Mouse (Mus musculus) A20 (cell line): Measurements from ENCODE around the gene Camk2n2.
"Not testable (repeated sequence)": the region's sequence is repeated elsewhere in the genome, so short reads cannot be mapped to it uniquely, and the experiment has no call there.

Experiments used
- DNase-seq: peaks from one replicate; pipeline ENCODE4 v3.0.0-alpha.2; 2011; ENCODE audit warnings: low read depth, low spot score

Camk2n2 gene

DNA sequence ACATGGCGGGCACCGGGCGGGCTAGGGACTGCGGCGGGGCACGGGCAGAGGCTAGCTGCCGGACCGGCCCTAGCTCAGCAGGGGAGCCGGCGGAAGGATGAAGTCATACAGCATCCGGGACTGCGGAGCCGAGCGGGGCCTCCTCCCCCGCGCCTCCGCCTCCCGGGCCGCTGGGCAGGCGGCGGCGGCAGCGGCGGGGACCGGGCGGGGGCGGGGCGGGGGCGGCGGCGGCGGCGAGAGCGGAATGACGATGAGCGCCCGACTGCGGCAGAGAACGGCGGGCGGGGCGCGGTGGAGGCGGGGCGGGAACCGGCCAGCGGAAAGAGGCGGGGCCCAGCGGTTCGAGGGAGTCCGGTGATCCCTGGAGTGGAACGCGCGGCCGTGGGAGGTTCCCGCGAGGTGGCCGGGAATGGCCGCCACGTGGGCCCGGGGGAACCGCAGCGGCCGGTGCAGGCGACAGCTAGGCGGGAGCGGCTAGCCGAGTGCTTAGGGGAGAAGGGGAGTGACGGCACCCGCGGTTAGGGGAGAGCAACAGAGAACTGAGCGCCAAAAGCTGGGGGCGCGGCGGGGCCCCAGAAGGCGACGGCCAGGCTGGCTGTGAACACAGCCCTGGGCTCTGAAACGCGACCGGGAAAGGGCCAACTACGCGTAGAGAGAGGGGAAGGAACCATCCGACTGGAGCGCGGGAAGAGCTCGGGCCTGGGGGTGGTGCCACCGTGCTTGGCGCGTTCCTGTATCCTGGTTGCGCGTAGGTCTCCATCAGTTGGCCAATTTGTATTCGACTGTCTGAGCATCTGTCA, at the start of gene Camk2n2:
Camk2n2 (minus strand) TSS at position 97 of the 800 bp plus-strand sequence.
- DNase-seq: peak; percentile 82

GRCm38 (mm10) chr16:20670291-20670690, 49.2 kb upstream of the Camk2n2 start:
- DNase-seq: no peak

DNA sequence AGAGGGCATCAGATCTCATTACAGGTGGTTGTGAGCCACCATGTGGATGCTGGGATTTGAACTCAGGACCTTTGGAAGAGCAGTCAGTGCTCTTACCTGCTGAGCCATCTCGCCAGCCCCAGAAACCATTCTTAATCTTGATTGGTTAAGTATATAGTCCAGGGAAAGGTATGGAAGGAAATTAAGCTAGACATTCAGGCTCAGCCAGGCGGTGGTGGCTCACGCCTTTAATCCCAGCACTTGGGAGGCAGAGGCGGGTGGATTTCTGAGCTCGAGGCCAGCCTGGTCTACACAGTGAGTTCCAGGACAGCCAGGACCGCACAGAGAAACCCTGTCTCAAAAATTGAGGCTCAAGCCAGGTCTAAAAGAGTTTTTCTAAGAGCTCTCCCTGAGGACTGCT, 46.9 kb upstream of the Camk2n2 start, which contains the start of gene Eif4g1:
Eif4g1 (plus strand) TSS at position 301 of the 400 bp plus-strand sequence.
- DNase-seq: not testable (repeated sequence)

- no peak for DNase-seq
Observed at GRCm38 (mm10) chr16:20657661-20658060, 36.6 kb upstream of the Camk2n2 start.

DNA sequence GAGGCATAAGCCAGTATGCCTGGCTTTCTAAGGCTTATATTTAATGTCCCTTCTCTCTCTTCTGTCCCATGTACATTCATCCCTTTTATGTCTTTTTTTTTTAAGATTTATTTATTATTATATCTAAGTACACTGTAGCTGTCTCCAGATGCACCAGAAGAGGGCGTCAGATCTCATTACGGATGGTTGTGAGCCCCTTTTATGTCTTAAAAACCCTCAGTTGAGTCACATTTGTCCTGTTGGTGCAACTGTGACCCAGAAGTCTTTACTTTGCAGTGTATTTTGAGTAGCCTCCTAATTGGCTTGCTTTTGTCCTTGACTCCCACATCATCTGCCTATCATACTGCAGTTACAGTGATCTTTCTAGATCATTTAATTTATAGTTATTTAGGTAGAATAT, 32.2 kb upstream of the Camk2n2 start:
- DNase-seq: no peak

DNA sequence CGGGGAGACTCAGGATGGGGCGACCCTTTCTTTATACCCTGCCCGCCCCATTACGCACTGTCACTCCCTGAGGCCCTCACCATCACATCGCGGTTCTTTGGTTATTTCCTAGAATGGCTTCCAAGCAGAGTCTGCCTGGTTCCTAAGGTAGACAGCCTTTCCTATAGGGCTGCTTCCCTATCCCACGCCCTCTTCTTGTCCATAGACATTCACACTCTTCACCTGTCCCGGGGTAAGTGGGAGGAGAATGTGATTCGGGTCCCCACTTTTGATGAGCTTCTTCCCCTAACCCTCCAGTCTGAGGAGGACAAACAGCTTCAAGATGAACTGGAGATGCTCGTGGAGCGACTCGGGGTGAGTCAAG, 30.8 kb upstream of the Camk2n2 start:
- DNase-seq: no peak

DNA sequence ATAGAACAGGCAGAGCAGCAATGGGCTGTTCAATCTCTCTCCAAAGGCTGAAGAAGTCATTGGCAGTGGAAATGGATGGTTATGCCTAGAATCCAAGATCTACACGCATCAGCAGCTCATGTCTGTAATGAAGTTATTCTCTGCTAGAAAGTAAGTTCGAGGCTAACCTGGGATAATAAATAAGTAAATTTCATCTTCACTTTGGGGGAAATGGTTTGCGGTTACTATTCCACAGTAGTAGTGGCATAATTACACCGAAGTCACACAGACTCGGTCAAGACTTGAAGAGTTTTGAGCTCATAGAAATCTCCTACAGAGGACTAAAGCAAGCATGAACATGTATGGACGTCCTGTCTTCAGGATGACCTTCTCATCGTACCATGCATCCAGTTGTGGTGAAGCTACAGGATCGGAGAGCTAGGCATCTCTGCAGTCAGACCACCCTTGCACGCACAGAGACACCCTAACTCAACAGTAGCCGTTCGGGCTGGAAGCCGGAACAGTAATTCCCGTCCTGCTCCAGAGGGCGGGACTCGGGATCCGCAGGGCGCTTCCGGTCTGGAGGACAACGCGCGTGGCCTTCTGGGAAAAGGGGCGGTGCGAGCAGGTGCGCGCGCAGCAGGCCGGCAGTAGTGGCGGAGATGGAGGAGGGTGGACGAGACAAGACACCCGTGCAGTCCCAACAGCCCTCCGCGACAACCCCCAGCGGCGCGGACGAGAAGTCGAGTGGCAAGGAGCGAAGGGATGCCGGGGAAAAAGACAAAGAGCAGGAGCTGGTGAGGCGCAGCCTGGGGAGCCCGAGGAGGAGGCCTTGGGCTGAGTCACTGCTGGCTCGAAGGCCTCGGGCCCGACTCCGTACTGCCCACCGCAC, 30.2 kb upstream of the Camk2n2 start, which contains the start of gene Psmd2:
Psmd2 (plus strand) TSS at position 577 of the 871 bp plus-strand sequence.
- DNase-seq: peak; percentile 94

DNA sequence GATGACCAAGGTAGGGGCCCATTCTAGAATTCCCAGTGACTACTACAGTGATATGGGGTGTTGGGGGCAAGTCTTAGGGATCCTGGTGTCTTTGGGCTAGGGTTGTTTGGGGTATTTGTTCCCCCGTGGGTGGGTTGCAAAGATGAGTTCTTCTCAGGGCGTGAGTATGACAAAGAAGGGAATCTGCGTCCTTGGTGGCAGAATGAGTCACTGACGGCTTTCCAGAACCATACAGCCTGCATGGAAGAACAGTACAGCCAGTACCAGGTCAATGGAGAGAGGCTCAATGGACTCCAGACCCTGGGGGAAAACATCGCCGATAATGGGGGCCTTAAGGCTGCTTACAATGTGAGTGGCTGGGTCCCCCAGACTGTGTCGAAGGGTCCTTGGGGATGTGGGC, 22.8 kb upstream of the Camk2n2 start:
- DNase-seq: no peak

DNA sequence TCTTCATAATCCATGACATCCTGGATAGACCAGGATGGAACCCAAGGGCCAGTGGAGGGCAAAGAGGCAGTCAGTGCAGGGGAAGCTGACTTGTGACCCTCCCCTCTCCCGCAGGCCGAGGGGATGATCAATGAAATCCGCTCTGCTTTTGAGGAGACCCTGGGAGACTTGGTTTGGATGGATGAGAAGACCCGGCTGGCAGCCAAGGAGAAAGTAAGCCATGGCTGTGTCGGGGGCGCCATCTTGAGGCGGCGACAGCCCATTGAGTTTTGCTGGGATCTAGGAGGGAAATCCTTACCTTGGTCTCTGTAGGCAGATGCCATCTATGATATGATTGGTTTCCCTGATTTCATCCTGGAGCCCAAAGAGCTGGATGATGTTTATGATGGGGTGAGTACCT, 21.1 kb upstream of the Camk2n2 start:
- DNase-seq: peak; percentile 59

GRCm38 (mm10) chr16:20638367-20638766, 17.3 kb upstream of the Camk2n2 start:
- DNase-seq: no peak

GRCm38 (mm10) chr16:20637410-20637809, 16.3 kb upstream of the Camk2n2 start:
- DNase-seq: no peak

GRCm38 (mm10) chr16:20629731-20630634, 8.9 kb upstream of the Camk2n2 start, which contains the start of gene Ece2:
Gene Ece2 (plus strand): TSS chr16:20629828.
- no peak for DNase-seq

- no peak for DNase-seq
Observed at GRCm38 (mm10) chr16:20628871-20629391, 7.8 kb upstream of the Camk2n2 start.

- no peak for DNase-seq
Observed at GRCm38 (mm10) chr16:20623211-20623610, 2.1 kb upstream of the Camk2n2 start.

GRCm38 (mm10) chr16:20621991-20622685, 1.1 kb upstream of the Camk2n2 start:
- DNase-seq: peak; percentile 83

DNA sequence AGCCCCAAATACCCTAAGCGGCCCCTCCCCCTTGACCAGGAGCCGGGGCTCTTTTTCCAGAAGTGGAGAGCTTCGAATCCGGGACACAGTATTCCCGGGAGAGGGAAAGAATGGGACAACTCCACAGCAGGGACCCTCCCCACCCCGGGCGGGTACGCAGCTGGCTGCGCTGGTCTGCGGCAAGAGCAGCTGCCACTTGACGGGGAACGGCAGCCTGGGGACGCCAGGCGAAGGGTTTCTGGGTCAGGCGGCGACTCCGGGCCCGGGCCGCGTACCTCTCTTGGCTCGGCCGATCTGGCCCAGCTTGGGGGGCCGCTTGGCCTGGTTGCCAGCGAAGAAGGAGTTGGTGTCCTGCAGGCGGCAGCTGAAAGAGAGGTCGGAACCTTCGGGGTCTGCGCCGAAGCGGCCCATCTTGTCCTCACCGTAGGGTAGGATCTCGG, 316 bp downstream of the Camk2n2 start:
- no peak for DNase-seq

GRCm38 (mm10) chr16:20620399-20620735, 720 bp downstream of the Camk2n2 start:
- DNase-seq: no peak

DNA sequence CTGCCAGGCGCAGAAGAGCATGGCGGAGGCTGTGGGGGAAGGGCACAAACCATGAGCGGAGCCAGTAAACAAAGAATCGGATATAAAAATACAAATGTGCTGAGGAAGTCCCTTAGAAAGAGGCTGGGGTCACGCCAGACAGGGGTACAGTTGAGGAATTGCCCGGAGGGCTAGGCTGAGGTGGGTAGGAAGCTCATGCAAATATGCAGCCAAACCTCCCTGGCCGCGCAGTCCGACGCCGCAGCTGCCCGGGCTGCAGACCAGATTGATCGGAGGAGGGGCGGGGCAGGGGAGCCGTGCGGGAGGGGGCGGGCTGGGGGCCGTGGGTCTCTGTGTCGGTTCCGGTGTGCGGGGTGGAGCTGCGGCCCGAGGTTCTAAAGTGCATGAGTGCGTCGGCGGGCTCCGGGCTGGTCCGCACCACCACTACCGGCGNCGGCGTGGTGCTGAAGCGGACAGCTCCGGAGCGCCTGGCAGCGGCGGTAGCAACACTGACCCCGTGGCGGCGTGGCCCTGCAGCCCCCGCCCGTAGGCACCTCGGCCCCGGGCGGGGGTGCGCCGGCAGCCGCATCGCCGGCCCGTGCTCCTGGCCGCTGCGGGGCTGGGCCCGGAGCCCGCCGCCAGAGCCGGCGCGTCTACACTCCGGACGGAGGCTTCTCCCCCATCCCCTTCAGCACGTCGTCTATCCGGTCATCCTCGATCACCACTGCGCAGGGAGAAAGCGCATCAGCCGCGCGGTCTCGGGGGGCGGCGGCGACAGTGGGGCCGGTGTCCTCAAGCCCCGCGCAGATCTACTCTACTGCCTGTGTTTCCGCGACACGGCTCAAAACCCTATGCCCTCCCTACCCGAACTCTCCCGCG, 1.3 kb downstream of the Camk2n2 start:
- peak; percentile 37 for DNase-seq

GRCm38 (mm10) chr16:20611357-20612227, 9.5 kb downstream of the Camk2n2 start, which contains the start of the genes Eef1akmt4, Gm49333 and Alg3:
Gene Eef1akmt4 (plus strand): TSS chr16:20611593.
Gene Gm49333 (plus strand): TSS chr16:20611610.
Gene Alg3 (minus strand): TSS chr16:20611735.
- DNase-seq: peak; percentile 97
